Mouse (Mus musculus): ENCODE results near the gene Zfp839. TPM values are rescaled to one million over a fixed set of nuclear protein-coding genes. Genes with fewer than 3 reads are reported as not detected.

Zfp839 gene
- polyA plus RNA-seq, 1 experiment from 2014 or later = 3.3 TPM

DNA sequence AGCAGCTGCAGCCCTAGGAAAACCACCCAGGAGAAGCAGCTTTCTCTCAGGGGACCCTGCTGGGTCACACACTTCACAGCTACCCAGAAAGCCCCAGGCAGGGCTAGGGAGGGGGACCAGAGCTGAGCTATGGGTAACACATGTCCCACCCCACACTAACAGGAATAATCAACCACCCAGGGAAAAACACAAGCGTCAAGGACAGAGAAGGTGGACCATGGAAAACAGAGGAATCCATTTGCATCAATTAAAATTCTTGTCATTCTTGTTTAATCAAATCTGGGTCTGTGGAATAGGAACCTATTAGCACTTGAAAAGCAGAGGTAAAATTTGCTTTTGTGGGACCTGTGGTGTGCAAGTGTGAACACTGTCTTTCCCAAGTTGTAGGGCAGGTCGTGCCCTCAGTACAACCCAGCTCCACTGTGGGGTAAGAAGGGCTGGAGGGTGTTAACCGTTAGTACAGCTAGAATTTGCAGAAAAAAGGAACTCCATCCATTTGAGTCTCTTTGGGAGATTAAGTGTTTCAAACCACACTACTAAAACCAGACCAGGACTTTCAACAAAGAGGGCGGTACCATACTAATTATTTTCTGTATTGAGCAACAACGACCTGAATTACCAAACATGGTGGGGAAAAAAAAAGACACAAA is 12.7 kb upstream of the Zfp839 start:
- H3K27me3 ChIP-seq (replicated peaks; ENCODE audit: control insufficient read depth, insufficient read depth, low read length) = no peaks in the 10 kb centered on the region
- peak overlapping the region; percentile 61 for H3K27ac ChIP-seq (ENCODE audit: low read length)
- H3K4me2 ChIP-seq (ENCODE audit: low read length) = 0 out of 2 replicates have a peak overlapping the region, but pooled peaks have one; percentile 10
- peaks cover 14% of the 10 kb centered on the region for H3K4me1 ChIP-seq (replicated peaks; ENCODE audit: control insufficient read depth, insufficient read depth, low read length)
- H3K9ac ChIP-seq (replicated peaks; ENCODE audit: low read depth, low read length) = 0 out of 2 replicates have a peak overlapping the region, but pooled peaks have one; percentile 3
- H3K36me3 ChIP-seq (ENCODE audit: control insufficient read depth, insufficient read depth) = no peaks in the 10 kb centered on the region
- peak; percentile 79 for ATAC-seq
- WGBS = 7% methylated on average over 5 of the region's 5 CpGs
- H3K9me3 ChIP-seq (ENCODE audit: control insufficient read depth, low read length) = no peaks in the 10 kb centered on the region
- H3K4me3 ChIP-seq (replicated peaks; ENCODE audit: low read length) = no peak overlapping the region

- ATAC-seq = no peak
- 0 out of 2 replicates have a peak overlapping the region, but pooled peaks have one; percentile 46 for H3K27ac ChIP-seq (ENCODE audit: low read length)
- H3K9me3 ChIP-seq (ENCODE audit: control insufficient read depth, low read length) = no peaks in the 10 kb centered on the region
- no peak overlapping the region for H3K9ac ChIP-seq (replicated peaks; ENCODE audit: low read depth, low read length)
- H3K36me3 ChIP-seq (ENCODE audit: control insufficient read depth, insufficient read depth) = no peaks in the 10 kb centered on the region
- peaks cover 14% of the 10 kb centered on the region for H3K4me1 ChIP-seq (replicated peaks; ENCODE audit: control insufficient read depth, insufficient read depth, low read length)
- H3K4me3 ChIP-seq (replicated peaks; ENCODE audit: low read length) = no peak overlapping the region
- H3K4me2 ChIP-seq (ENCODE audit: low read length) = no peak overlapping the region
- 63% methylated on average over 8 of the region's 8 CpGs for WGBS
- H3K27me3 ChIP-seq (replicated peaks; ENCODE audit: control insufficient read depth, insufficient read depth, low read length) = no peaks in the 10 kb centered on the region
Measured at GRCm38 (mm10) chr12:110837850-110838249, 12.2 kb upstream of the Zfp839 start.

GRCm38 (mm10) chr12:110840348-110841198 is 9.5 kb upstream of the Zfp839 start, which contains the start of gene Mok:
TSS of gene Mok (minus strand) at chr12:110840939.
- H3K36me3 ChIP-seq (ENCODE audit: control insufficient read depth, insufficient read depth) = no peaks in the 10 kb centered on the region
- peaks cover 7% of the 10 kb centered on the region; the same call in 1 of the 2 replicates for H3K27me3 ChIP-seq (replicated peaks; ENCODE audit: control insufficient read depth, insufficient read depth, low read length)
- peak; percentile 80 for ATAC-seq
- peaks cover 31% of the 10 kb centered on the region for H3K4me1 ChIP-seq (replicated peaks; ENCODE audit: control insufficient read depth, insufficient read depth, low read length)
- under 1% methylated on average over 71 of the region's 71 CpGs for WGBS
- peak within 1 kb of the TSS; percentile 66 for H3K4me3 ChIP-seq (replicated peaks; ENCODE audit: low read length)
- peak within 1 kb of the TSS; percentile 83 for H3K4me2 ChIP-seq (ENCODE audit: low read length)
- peak within 1 kb of the TSS; percentile 54; the same call in 1 of the 2 replicates for H3K27ac ChIP-seq (ENCODE audit: low read length)
- no peaks in the 10 kb centered on the region for H3K9me3 ChIP-seq (ENCODE audit: control insufficient read depth, low read length)
- peak within 1 kb of the TSS; percentile 64 for H3K9ac ChIP-seq (replicated peaks; ENCODE audit: low read depth, low read length)

DNA sequence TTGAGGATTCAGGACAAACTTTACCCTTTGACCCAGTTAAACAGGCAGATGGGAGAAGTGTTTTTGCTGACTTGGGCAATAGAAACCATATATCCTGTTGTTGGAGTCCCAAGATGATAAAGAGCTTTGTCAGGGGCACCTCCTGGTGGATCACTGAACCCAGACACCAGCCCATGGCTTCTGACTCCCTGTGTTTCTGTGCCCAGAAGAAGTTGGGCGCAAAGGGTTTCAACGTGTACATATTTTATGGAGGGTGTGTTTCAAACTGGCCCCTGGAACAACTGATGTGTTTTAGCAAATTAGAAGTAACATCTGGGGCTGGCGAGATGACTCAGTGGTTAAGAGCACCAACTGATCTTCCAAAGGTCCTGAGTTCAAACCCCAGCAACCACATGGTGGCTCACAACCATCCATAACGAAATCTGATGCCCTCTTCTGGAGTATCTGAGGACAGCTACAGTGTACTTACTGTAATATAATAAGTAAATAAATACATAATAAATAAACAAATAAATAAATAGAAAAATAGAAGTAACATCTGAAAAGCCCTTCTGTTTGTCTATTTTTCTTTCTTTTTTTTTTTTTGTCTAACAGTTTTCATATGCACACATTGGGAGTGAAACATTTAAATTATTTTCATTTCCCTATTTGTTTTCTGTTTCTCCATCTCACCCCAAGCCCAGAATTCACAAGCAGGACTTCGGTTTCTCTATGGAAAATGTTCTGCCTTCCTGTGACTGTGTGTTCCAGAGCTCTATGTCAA is 8.1 kb upstream of the Zfp839 start:
- Histone ChIP-seq H3K4me1 (replicated peaks; ENCODE audit: control insufficient read depth, insufficient read depth, low read length) (peaks cover 36% of the 10 kb centered on the region), H3K27ac (ENCODE audit: low read length) (no peak overlapping the region), H3K36me3 (ENCODE audit: control insufficient read depth, insufficient read depth) (no peaks in the 10 kb centered on the region), H3K4me2 (ENCODE audit: low read length) (no peak overlapping the region), H3K9me3 (ENCODE audit: control insufficient read depth, low read length) (no peaks in the 10 kb centered on the region), H3K27me3 (replicated peaks; ENCODE audit: control insufficient read depth, insufficient read depth, low read length) (peaks cover 14% of the 10 kb centered on the region), H3K4me3 (replicated peaks; ENCODE audit: low read length) (no peak overlapping the region), H3K9ac (replicated peaks; ENCODE audit: low read depth, low read length) (no peak overlapping the region)
- WGBS = 70% methylated on average over 5 of the region's 5 CpGs
- ATAC-seq = no peak

GRCm38 (mm10) chr12:110843194-110844048 is 6.6 kb upstream of the Zfp839 start:
- no peaks in the 10 kb centered on the region for H3K9me3 ChIP-seq (ENCODE audit: control insufficient read depth, low read length)
- H3K27me3 ChIP-seq (replicated peaks; ENCODE audit: control insufficient read depth, insufficient read depth, low read length) = peaks cover 14% of the 10 kb centered on the region
- WGBS = 16% methylated on average over 32 of the region's 32 CpGs
- H3K4me1 ChIP-seq (replicated peaks; ENCODE audit: control insufficient read depth, insufficient read depth, low read length) = peaks cover 31% of the 10 kb centered on the region
- peak overlapping the region; percentile 46 for H3K4me3 ChIP-seq (replicated peaks; ENCODE audit: low read length)
- peak overlapping the region; percentile 55; the same call in 1 of the 2 replicates for H3K9ac ChIP-seq (replicated peaks; ENCODE audit: low read depth, low read length)
- no peaks in the 10 kb centered on the region for H3K36me3 ChIP-seq (ENCODE audit: control insufficient read depth, insufficient read depth)
- no peak overlapping the region for H3K27ac ChIP-seq (ENCODE audit: low read length)
- peak overlapping the region; percentile 58 for H3K4me2 ChIP-seq (ENCODE audit: low read length)
- peak; percentile 43; the same call in 1 of the 2 replicates for ATAC-seq

- peaks cover 14% of the 10 kb centered on the region for H3K27me3 ChIP-seq (replicated peaks; ENCODE audit: control insufficient read depth, insufficient read depth, low read length)
- ATAC-seq = no peak
- peaks cover 31% of the 10 kb centered on the region for H3K4me1 ChIP-seq (replicated peaks; ENCODE audit: control insufficient read depth, insufficient read depth, low read length)
- peak overlapping the region; percentile 46 for H3K4me3 ChIP-seq (replicated peaks; ENCODE audit: low read length)
- H3K36me3 ChIP-seq (ENCODE audit: control insufficient read depth, insufficient read depth) = no peaks in the 10 kb centered on the region
- H3K9me3 ChIP-seq (ENCODE audit: control insufficient read depth, low read length) = no peaks in the 10 kb centered on the region
- no peak overlapping the region for H3K27ac ChIP-seq (ENCODE audit: low read length)
- H3K9ac ChIP-seq (replicated peaks; ENCODE audit: low read depth, low read length) = peak overlapping the region; percentile 55
- 1% methylated on average over 42 of the region's 42 CpGs for WGBS
- H3K4me2 ChIP-seq (ENCODE audit: low read length) = peak overlapping the region; percentile 58
Measured at GRCm38 (mm10) chr12:110844227-110845130, 5.6 kb upstream of the Zfp839 start.

- ATAC-seq = peak; percentile 73
- H3K27me3 ChIP-seq (replicated peaks; ENCODE audit: control insufficient read depth, insufficient read depth, low read length) = peaks cover 14% of the 10 kb centered on the region
- H3K9ac ChIP-seq (replicated peaks; ENCODE audit: low read depth, low read length) = peak overlapping the region; percentile 0
- H3K9me3 ChIP-seq (ENCODE audit: control insufficient read depth, low read length) = no peaks in the 10 kb centered on the region
- no peaks in the 10 kb centered on the region for H3K36me3 ChIP-seq (ENCODE audit: control insufficient read depth, insufficient read depth)
- H3K4me3 ChIP-seq (replicated peaks; ENCODE audit: low read length) = peak overlapping the region; percentile 46
- H3K4me1 ChIP-seq (replicated peaks; ENCODE audit: control insufficient read depth, insufficient read depth, low read length) = peaks cover 23% of the 10 kb centered on the region
- no peak overlapping the region for H3K27ac ChIP-seq (ENCODE audit: low read length)
- WGBS = under 1% methylated on average over 36 of the region's 36 CpGs
- peak overlapping the region; percentile 58 for H3K4me2 ChIP-seq (ENCODE audit: low read length)
Measured at GRCm38 (mm10) chr12:110845131-110845880, 4.7 kb upstream of the Zfp839 start.

All from forebrain, embryonic 16.5 days (tissue).